Mouse (Mus musculus): ENCODE measurements around the gene Slc35a5. TPM values are rescaled to one million over a fixed set of nuclear protein-coding genes. Genes with fewer than 3 reads are reported as not detected.
A peak's percentile ranks its signal among the peaks of the same experiment; 100 is the strongest.

Slc35a5 gene
- polyA plus RNA-seq, 1 experiment from 2014 or later, result 14.8 TPM

DNA sequence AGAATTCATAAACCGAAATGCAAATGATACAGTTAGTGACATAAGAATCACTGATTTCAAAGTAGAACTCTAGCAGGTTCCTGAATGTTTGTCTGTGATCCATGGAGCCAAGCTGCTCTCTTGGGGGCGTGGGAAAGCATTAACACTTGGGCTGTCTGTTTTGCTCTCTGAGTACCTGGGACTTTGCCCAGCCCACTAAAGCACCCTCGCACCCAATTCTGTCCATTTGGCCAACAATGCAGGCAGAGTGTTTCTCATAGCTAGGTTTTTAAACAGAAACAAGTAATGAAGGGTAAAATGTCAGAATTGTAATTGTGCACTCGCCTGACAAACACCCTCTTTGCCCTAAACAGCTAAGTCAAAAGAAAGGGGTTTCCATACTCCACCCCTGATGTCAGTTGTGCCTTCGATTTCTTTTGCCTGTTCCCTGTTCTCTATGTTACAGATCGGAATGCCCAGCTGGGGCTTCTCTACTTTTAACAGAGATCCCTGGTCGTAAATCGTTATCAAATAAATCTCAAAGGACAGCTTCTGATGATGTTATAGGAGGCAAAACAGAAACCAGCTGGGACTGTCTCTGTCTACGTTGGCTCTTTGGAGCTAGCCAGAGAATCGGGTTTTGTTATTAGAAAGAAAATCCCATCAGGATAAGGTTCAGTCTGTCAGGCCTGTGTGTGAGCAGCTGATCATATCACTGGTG, 60.2 kb downstream of the Slc35a5 start:
- H3K9me3 ChIP-seq (ENCODE audit: control insufficient read depth, low read length), result no peaks in the 10 kb centered on the region
- peaks cover 5% of the 10 kb centered on the region; the same call in 1 of the 2 replicates for H3K4me1 ChIP-seq (ENCODE audit: control insufficient read depth, insufficient read depth, low read length)
- no peak overlapping the region for H3K4me2 ChIP-seq
- DNase-seq (ENCODE audit: low spot score, missing footprints) (no peak), ATAC-seq (ENCODE audit: low FRiP score) (no peak)
- WGBS, result 79% methylated on average over 10 of the region's 10 CpGs
- no peaks in the 10 kb centered on the region for H3K27me3 ChIP-seq (ENCODE audit: control insufficient read depth, insufficient read depth, low read length)
- no peaks in the 10 kb centered on the region for H3K36me3 ChIP-seq (ENCODE audit: control insufficient read depth, insufficient read depth, low read length)
- H3K9ac ChIP-seq (ENCODE audit: low read length), result no peak overlapping the region
- no peak overlapping the region for H3K27ac ChIP-seq (ENCODE audit: low read depth, low read length)
- no peak overlapping the region for H3K4me3 ChIP-seq (ENCODE audit: low read depth, low read length)

GRCm38 (mm10) chr16:45097467-45097866, 61.0 kb downstream of the Slc35a5 start:
- H3K27me3 ChIP-seq (ENCODE audit: control insufficient read depth, insufficient read depth, low read length), result no peaks in the 10 kb centered on the region
- peaks cover 5% of the 10 kb centered on the region; the same call in 1 of the 2 replicates for H3K4me1 ChIP-seq (ENCODE audit: control insufficient read depth, insufficient read depth, low read length)
- H3K36me3 ChIP-seq (ENCODE audit: control insufficient read depth, insufficient read depth, low read length), result no peaks in the 10 kb centered on the region
- no peak for DNase-seq (ENCODE audit: low spot score, missing footprints)
- no peak overlapping the region for H3K27ac ChIP-seq (ENCODE audit: low read depth, low read length)
- no peak for ATAC-seq (ENCODE audit: low FRiP score)
- WGBS, result 97% methylated on average over 2 of the region's 2 CpGs
- H3K4me3 ChIP-seq (ENCODE audit: low read depth, low read length), result no peak overlapping the region
- no peaks in the 10 kb centered on the region for H3K9me3 ChIP-seq (ENCODE audit: control insufficient read depth, low read length)
- no peak overlapping the region for H3K4me2 ChIP-seq
- H3K9ac ChIP-seq (ENCODE audit: low read length), result no peak overlapping the region

- DNase-seq (ENCODE audit: low spot score, missing footprints) (no peak), ATAC-seq (ENCODE audit: low FRiP score) (no peak)
- Histone ChIP-seq H3K4me3 (ENCODE audit: low read depth, low read length) (no peak overlapping the region), H3K36me3 (ENCODE audit: control insufficient read depth, insufficient read depth, low read length) (no peaks in the 10 kb centered on the region), H3K9ac (ENCODE audit: low read length) (no peak overlapping the region), H3K4me1 (ENCODE audit: control insufficient read depth, insufficient read depth, low read length) (peaks cover 5% of the 10 kb centered on the region; the same call in 1 of the 2 replicates), H3K4me2 (no peak overlapping the region), H3K27me3 (ENCODE audit: control insufficient read depth, insufficient read depth, low read length) (no peaks in the 10 kb centered on the region), H3K27ac (ENCODE audit: low read depth, low read length) (no peak overlapping the region), H3K9me3 (ENCODE audit: control insufficient read depth, low read length) (no peaks in the 10 kb centered on the region)
- WGBS, result 92% methylated on average over 26 of the region's 26 CpGs
Observed at GRCm38 (mm10) chr16:45095561-45096482, 62.7 kb downstream of the Slc35a5 start.

DNA sequence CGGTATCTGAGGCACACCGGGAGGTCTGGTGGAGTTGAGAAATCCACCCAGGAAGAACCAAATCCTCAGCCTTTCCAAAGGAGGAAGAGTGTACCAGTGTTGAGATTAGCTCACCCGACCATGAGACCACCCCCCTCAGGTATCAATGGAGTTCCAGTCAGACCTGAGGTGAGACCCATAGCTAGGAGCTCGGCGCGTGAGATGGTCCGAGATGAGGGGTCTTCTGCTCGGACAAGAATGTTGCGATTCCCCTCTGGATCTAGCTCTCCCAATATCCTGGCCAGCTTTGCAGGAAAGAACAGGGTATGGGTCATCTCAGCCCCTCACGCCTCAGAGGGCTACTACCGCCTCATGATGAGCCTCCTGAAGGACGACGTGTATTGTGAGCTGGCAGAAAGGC, 63.5 kb downstream of the Slc35a5 start:
- DNase-seq (ENCODE audit: low spot score, missing footprints) (no peak), ATAC-seq (ENCODE audit: low FRiP score) (no peak)
- H3K4me3 ChIP-seq (ENCODE audit: low read depth, low read length), result no peak overlapping the region
- H3K9me3 ChIP-seq (ENCODE audit: control insufficient read depth, low read length), result no peaks in the 10 kb centered on the region
- H3K27me3 ChIP-seq (ENCODE audit: control insufficient read depth, insufficient read depth, low read length), result no peaks in the 10 kb centered on the region
- no peak overlapping the region for H3K9ac ChIP-seq (ENCODE audit: low read length)
- no peak overlapping the region for H3K27ac ChIP-seq (ENCODE audit: low read depth, low read length)
- H3K4me2 ChIP-seq, result no peak overlapping the region
- H3K36me3 ChIP-seq (ENCODE audit: control insufficient read depth, insufficient read depth, low read length), result no peaks in the 10 kb centered on the region
- 92% methylated on average over 13 of the region's 13 CpGs for WGBS
- peaks cover 5% of the 10 kb centered on the region; the same call in 1 of the 2 replicates for H3K4me1 ChIP-seq (ENCODE audit: control insufficient read depth, insufficient read depth, low read length)

DNA sequence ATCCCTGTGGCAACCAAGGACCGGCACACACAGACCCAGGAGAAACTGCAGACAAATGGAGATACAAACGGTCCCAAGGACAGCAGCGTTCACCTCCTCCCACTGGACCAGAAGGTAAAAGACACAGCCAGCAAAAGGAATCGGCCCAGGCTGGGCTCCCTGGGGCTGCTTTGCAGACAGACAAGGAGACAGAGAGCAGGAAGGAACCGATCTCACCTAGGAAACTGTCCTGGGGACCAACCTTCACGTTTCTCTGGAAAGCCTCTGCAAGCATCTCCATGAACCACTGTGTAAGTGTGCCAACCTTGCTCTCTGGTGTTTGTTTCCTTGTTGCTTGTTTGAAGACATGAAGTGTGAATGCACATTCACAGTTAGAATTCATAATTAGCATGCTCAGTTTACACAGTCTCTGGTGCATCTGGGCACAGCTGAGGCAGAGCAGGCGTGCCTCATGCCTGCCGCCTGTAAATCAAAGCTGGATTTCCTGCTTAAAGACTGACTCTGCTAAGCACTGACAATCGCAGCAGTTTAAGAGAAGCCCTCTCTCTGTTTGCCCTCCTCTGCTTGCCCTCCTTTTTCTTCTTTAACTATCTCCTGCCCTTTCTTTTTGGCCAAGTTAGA, 64.3 kb downstream of the Slc35a5 start:
- DNase-seq (ENCODE audit: low spot score, missing footprints), result peak; percentile 90
- WGBS, result 16% methylated on average over 9 of the region's 9 CpGs

GRCm38 (mm10) chr16:45093137-45093731, 65.3 kb downstream of the Slc35a5 start, which contains the start of gene Ccdc80:
Gene Ccdc80 (plus strand): TSS chr16:45093402.
- H3K9me3 ChIP-seq (ENCODE audit: control insufficient read depth, low read length), result no peaks in the 10 kb centered on the region
- no peak for ATAC-seq (ENCODE audit: low FRiP score)
- H3K27me3 ChIP-seq (ENCODE audit: control insufficient read depth, insufficient read depth, low read length), result no peaks in the 10 kb centered on the region
- H3K4me2 ChIP-seq, result peak within 1 kb of the TSS; percentile 40
- H3K9ac ChIP-seq (ENCODE audit: low read length), result peak within 1 kb of the TSS; percentile 60
- peak; percentile 87 for DNase-seq (ENCODE audit: low spot score, missing footprints)
- H3K4me3 ChIP-seq (ENCODE audit: low read depth, low read length), result peak within 1 kb of the TSS; percentile 18; the same call in 1 of the 2 replicates
- H3K27ac ChIP-seq (ENCODE audit: low read depth, low read length), result no peak within 1 kb of the TSS
- 38% methylated on average over 6 of the region's 6 CpGs for WGBS
- peaks cover 5% of the 10 kb centered on the region; the same call in 1 of the 2 replicates for H3K4me1 ChIP-seq (ENCODE audit: control insufficient read depth, insufficient read depth, low read length)
- H3K36me3 ChIP-seq (ENCODE audit: control insufficient read depth, insufficient read depth, low read length), result no peaks in the 10 kb centered on the region

More for the DNA sequence above, 64.3 kb downstream of the Slc35a5 start:
- H3K27me3 ChIP-seq (ENCODE audit: control insufficient read depth, insufficient read depth, low read length), result no peaks in the 10 kb centered on the region
- peak overlapping the region; percentile 40 for H3K4me2 ChIP-seq
- H3K9ac ChIP-seq (ENCODE audit: low read length), result peak overlapping the region; percentile 60
- H3K36me3 ChIP-seq (ENCODE audit: control insufficient read depth, insufficient read depth, low read length), result no peaks in the 10 kb centered on the region
- H3K27ac ChIP-seq (ENCODE audit: low read depth, low read length), result no peak overlapping the region
- no peaks in the 10 kb centered on the region for H3K9me3 ChIP-seq (ENCODE audit: control insufficient read depth, low read length)
- 0 out of 2 replicates have a peak, but pooled peaks have one; percentile 45 for ATAC-seq (ENCODE audit: low FRiP score)
- peaks cover 5% of the 10 kb centered on the region; the same call in 1 of the 2 replicates for H3K4me1 ChIP-seq (ENCODE audit: control insufficient read depth, insufficient read depth, low read length)
- peak overlapping the region; percentile 18; the same call in 1 of the 2 replicates for H3K4me3 ChIP-seq (ENCODE audit: low read depth, low read length)

DNA sequence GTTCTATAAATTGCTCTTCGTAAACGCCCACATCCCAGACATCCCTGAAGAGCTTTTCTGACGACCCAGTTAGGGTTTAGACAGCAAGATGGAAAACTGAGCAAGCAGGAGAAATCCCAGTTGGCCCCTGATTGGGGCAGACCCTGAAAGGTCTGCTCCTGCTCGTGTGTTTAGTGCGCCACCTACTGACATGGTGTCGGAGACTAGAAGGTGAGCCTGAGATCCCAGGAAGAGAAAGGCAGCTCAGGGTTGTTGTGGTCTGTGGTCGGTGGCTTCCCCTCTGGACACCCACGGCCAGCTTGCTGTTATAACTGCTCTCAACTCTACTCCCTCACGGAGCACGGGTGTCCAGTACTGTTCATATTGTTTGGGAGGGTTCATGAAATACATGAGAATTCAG, 68.5 kb downstream of the Slc35a5 start:
- Histone ChIP-seq H3K4me3 (ENCODE audit: low read depth, low read length) (no peak overlapping the region), H3K9ac (ENCODE audit: low read length) (no peak overlapping the region), H3K27me3 (ENCODE audit: control insufficient read depth, insufficient read depth, low read length) (no peaks in the 10 kb centered on the region), H3K27ac (ENCODE audit: low read depth, low read length) (no peak overlapping the region), H3K4me2 (no peak overlapping the region), H3K9me3 (ENCODE audit: control insufficient read depth, low read length) (no peaks in the 10 kb centered on the region), H3K36me3 (ENCODE audit: control insufficient read depth, insufficient read depth, low read length) (no peaks in the 10 kb centered on the region), H3K4me1 (ENCODE audit: control insufficient read depth, insufficient read depth, low read length) (peaks cover 5% of the 10 kb centered on the region; the same call in 1 of the 2 replicates)
- WGBS, result 15% methylated on average over 10 of the region's 10 CpGs
- DNase-seq (ENCODE audit: low spot score, missing footprints) (peak; percentile 89), ATAC-seq (ENCODE audit: low FRiP score) (peak; percentile 90)
